Mouse (Mus musculus) liver, postnatal 0 days (tissue): ENCODE results near the gene B4gat1.

Experiments used
- CTCF ChIP-seq: sonication (generic); IDR thresholded peaks from 2 replicates; pipeline ENCODE4 v1.5.1; 2016; ENCODE audit warnings: antibody characterized with exemption, low read depth
- EP300 ChIP-seq: IDR thresholded peaks from 2 replicates; pipeline ENCODE4 v1.6.1; 2016; ENCODE audit warnings: antibody characterized with exemption, low read depth, mild to moderate bottlenecking

DNA sequence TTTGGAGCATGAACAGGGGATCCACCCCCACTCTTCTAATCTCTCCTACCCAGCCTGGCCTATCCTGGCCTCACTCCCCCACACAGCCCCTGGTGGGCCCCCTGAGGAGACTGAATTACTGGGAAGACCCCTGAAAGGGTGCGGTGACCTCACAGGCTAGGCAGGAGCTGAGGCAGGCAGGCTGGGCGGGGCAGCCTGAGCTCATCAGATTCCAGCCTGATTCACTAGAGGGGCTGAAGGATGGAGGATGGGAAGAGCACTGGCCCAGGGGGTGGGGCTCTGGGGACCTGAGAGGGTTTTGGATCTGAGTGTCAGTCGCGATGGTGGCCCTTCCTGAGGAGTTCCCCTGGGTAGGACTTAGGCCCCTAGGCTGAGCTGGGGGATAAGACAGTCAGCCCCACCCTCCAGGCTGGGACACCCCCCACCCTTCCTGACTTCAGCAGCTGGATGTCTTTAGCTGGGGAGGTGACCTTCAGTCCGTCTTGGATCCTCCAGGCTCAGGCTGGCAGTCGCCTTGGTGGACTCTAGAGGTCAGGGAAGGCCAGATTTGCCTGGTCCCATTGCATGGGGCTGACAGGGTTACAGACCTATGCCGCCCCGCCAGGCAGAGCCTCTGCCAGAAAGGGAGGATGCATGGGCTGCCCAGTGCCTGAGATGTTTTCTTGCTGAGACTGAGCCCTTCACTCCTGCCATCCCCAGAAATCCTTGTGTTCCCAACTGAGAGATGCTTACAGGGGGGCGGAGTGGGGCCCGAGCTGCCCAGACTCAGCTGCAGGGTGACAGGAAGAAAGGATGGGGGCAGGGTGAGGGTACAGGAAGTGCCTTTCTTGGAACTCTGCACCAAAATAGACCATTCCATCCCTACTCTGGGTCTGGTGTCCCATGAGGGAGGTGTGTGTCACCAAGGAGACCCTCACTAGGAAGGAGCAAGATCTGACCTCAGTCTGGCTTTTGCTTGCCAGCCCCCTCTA, 20.5 kb downstream of the B4gat1 start:
- TF ChIP-seq CTCF: no peak
- no peak for TF ChIP-seq EP300
